Mouse (Mus musculus) liver, embryonic 14.5 days (tissue): ENCODE data around the gene Unc80. TPM values are rescaled to one million over a fixed set of nuclear protein-coding genes. Genes with fewer than 3 reads are reported as not detected.

ENCODE experiments used
- ATAC-seq: fragments of 200-750 bp; cut with Nextera tagmentation; 2 replicates; pipeline ENCODE4 v1.8.0; 2017; ENCODE audit warnings: moderate number of reproducible peaks, mild to moderate bottlenecking, moderate library complexity; ENCODE audit not compliant: insufficient read depth
- DNase-seq, 3 experiments: peaks; one replicate each; pipeline ENCODE4 v3.0.0-alpha.2; 2012 to 2013; ENCODE audit warnings: low read depth in 3 of 3, low spot score in 3 of 3
- H3K27ac ChIP-seq: fragments of 300-500 bp; sonication (generic); 2 replicates; pipeline ENCODE4 v1.5.1; 2014; ENCODE audit warnings: moderate library complexity, mild to moderate bottlenecking, control low read depth, inconsistent platforms
- H3K27me3 ChIP-seq: fragments of 300-500 bp; sonication (generic); 2 replicates; pipeline ENCODE4 v1.6.1; 2014; ENCODE audit warnings: mild to moderate bottlenecking, low read length, moderate library complexity; ENCODE audit not compliant: control insufficient read depth, insufficient read depth
- H3K36me3 ChIP-seq: fragments of 300-500 bp; sonication (generic); replicated peaks from 2 replicates; pipeline ENCODE4 v1.6.1; 2014; ENCODE audit warnings: low read depth; ENCODE audit not compliant: control insufficient read depth, insufficient read depth
- H3K4me1 ChIP-seq, 2 experiments: fragments of 200-500 bp in 1 of 2; fragments of 300-500 bp in 1 of 2; sonication (generic) in 1 of 2; replicated peaks; 2 replicates each; pipeline ENCODE4 v1.6.1; 2012 to 2014; ENCODE audit warnings: antibody characterized with exemption in 1 of 2, inconsistent platforms in 1 of 2, low read length in 1 of 2; ENCODE audit not compliant: control insufficient read depth in 2 of 2, insufficient read depth in 2 of 2
- H3K4me2 ChIP-seq: fragments of 300-500 bp; sonication (generic); 2 replicates; pipeline ENCODE4 v1.6.1; 2014; ENCODE audit warnings: low read depth, mild to moderate bottlenecking, control low read depth, moderate library complexity
- H3K4me3 ChIP-seq, 2 experiments: fragments of 200-500 bp in 1 of 2; fragments of 300-500 bp in 1 of 2; sonication (generic) in 1 of 2; 2 replicates each; pipeline ENCODE4 v1.5.1; 2012 to 2014; ENCODE audit warnings: low read depth in 2 of 2, low read length in 2 of 2, mild to moderate bottlenecking in 2 of 2, control low read depth in 1 of 2, inconsistent platforms in 1 of 2, moderate library complexity in 1 of 2; ENCODE audit not compliant: insufficient read depth in 1 of 2
- H3K9ac ChIP-seq: fragments of 300-500 bp; sonication (generic); replicated peaks from 2 replicates; pipeline ENCODE4 v1.6.1; 2014; ENCODE audit warnings: mild to moderate bottlenecking, control low read depth, moderate library complexity
- H3K9me3 ChIP-seq: fragments of 300-500 bp; sonication (generic); 2 replicates; pipeline ENCODE4 v1.6.1; 2016; ENCODE audit warnings: low read length, mixed read lengths; ENCODE audit not compliant: control insufficient read depth
- CTCF ChIP-seq: IDR thresholded peaks from 2 replicates; pipeline ENCODE4 v1.5.1; 2016; ENCODE audit warnings: antibody characterized with exemption, low read depth, control low read depth
- EP300 ChIP-seq: IDR thresholded peaks from 2 replicates; pipeline ENCODE4 v1.6.1; 2016; ENCODE audit warnings: antibody characterized with exemption, low read depth
- WGBS: fragments of 180-500 bp; shearing (Covaris S2); extraction: QIAGEN DNeasy Blood & Tissue Kit; methylation state at CpG from one replicate; pipeline ENCODE4 v1.1.7; 2014; ENCODE audit not compliant: insufficient replicate concordance; 5-methylcytosine and 5-hydroxymethylcytosine counted together
- polyA plus RNA-seq, 2 experiments: library from polyadenylated mRNA; depleted of rRNA in 1 of 2; stranded (reverse) in 1 of 2; unstranded in 1 of 2; fragments of >200 nt; fragmentation: Nextera tagmentation in 1 of 2; extraction: Ambion mirVana in 1 of 2; gene quantifications; 2 replicates each; pipeline versions ENCODE4 v1.2.1 to v1.2.3; 2012 to 2014

Unc80 gene
- polyA plus RNA-seq, 2 experiments, result 0.01 TPM; not detected in 1

GRCm38 (mm10) chr1:66550812-66551211 lies 82.6 kb downstream of the Unc80 start:
- no peaks in the 10 kb centered on the region for H3K27me3 ChIP-seq
- WGBS, result 52% methylated on average over 3 of the region's 3 CpGs
- no peak overlapping the region for H3K27ac ChIP-seq
- no peaks in the 10 kb centered on the region for H3K9me3 ChIP-seq
- H3K4me2 ChIP-seq, result no peak overlapping the region
- TF ChIP-seq CTCF (no peak), EP300 (no peak)
- no peak overlapping the region for H3K9ac ChIP-seq
- no peak for DNase-seq
- no peaks in the 10 kb centered on the region for H3K36me3 ChIP-seq
- ATAC-seq, result no peak
- no peaks in the 10 kb centered on the region for H3K4me1 ChIP-seq
- H3K4me3 ChIP-seq, result no peak overlapping the region

GRCm38 (mm10) chr1:66552396-66552966 lies 84.3 kb downstream of the Unc80 start:
- H3K27ac ChIP-seq, result no peak overlapping the region
- H3K4me1 ChIP-seq, result no peaks in the 10 kb centered on the region
- no peaks in the 10 kb centered on the region for H3K27me3 ChIP-seq
- no peak overlapping the region for H3K4me3 ChIP-seq
- no peak overlapping the region for H3K4me2 ChIP-seq
- no peak for TF ChIP-seq EP300
- TF ChIP-seq CTCF, result no peak
- WGBS, result 63% methylated on average over 5 of the region's 5 CpGs
- H3K9me3 ChIP-seq, result no peaks in the 10 kb centered on the region
- no peaks in the 10 kb centered on the region for H3K36me3 ChIP-seq
- H3K9ac ChIP-seq, result no peak overlapping the region
- DNase-seq (no peak), ATAC-seq (no peak)

- 58% methylated on average over 1 of the region's 1 CpGs for WGBS
- ATAC-seq, result no peak
- Histone ChIP-seq H3K27me3 (no peaks in the 10 kb centered on the region), H3K9ac (no peak overlapping the region), H3K4me3 (no peak overlapping the region), H3K36me3 (no peaks in the 10 kb centered on the region), H3K27ac (no peak overlapping the region), H3K9me3 (no peaks in the 10 kb centered on the region), H3K4me1 (no peaks in the 10 kb centered on the region), H3K4me2 (no peak overlapping the region)
- TF ChIP-seq EP300 (no peak), CTCF (no peak)
- DNase-seq, result no peak
Observed at GRCm38 (mm10) chr1:66561636-66562270, 93.6 kb downstream of the Unc80 start.

- H3K4me3 ChIP-seq, result no peak overlapping the region
- H3K4me2 ChIP-seq, result no peak overlapping the region
- H3K4me1 ChIP-seq, result no peaks in the 10 kb centered on the region
- TF ChIP-seq CTCF, result no peak
- TF ChIP-seq EP300, result no peak
- no peak overlapping the region for H3K9ac ChIP-seq
- H3K27ac ChIP-seq, result no peak overlapping the region
- H3K9me3 ChIP-seq, result no peaks in the 10 kb centered on the region
- H3K27me3 ChIP-seq, result no peaks in the 10 kb centered on the region
- no peak for DNase-seq
- 58% methylated on average over 2 of the region's 2 CpGs for WGBS
- ATAC-seq, result no peak
- no peaks in the 10 kb centered on the region for H3K36me3 ChIP-seq
Observed at GRCm38 (mm10) chr1:66562332-66562731, 94.2 kb downstream of the Unc80 start.

- Histone ChIP-seq H3K9ac (no peak overlapping the region), H3K27ac (no peak overlapping the region), H3K27me3 (no peaks in the 10 kb centered on the region), H3K36me3 (no peaks in the 10 kb centered on the region), H3K4me2 (no peak overlapping the region), H3K4me1 (no peaks in the 10 kb centered on the region), H3K9me3 (no peaks in the 10 kb centered on the region), H3K4me3 (no peak overlapping the region)
- no peak for TF ChIP-seq CTCF
- TF ChIP-seq EP300, result no peak
- no peak for ATAC-seq
- DNase-seq, result no peak
- WGBS, result 71% methylated on average over 13 of the region's 13 CpGs
Observed at GRCm38 (mm10) chr1:66569736-66570135, 101.6 kb downstream of the Unc80 start.
